Mouse (Mus musculus) kidney, adult 2 months (tissue): Measurements from ENCODE around the gene Rnf111. TPM values are rescaled to one million over a fixed set of nuclear protein-coding genes. Genes with fewer than 3 reads are reported as not detected.

ENCODE experiments used
- DNase-seq: peaks from one replicate; pipeline ENCODE4 v3.0.0; 2021
- H3K27ac ChIP-seq: fragments of 200-500 bp; 2 replicates; pipeline ENCODE4 v1.5.1; 2012; ENCODE audit warnings: low read depth, low read length, control low read depth, inconsistent platforms; ENCODE audit not compliant: insufficient read depth
- H3K27me3 ChIP-seq: fragments of 200-500 bp; replicated peaks from 2 replicates; pipeline ENCODE4 v1.6.1; 2012; ENCODE audit warnings: mild to moderate bottlenecking, moderate library complexity, low read length, inconsistent platforms; ENCODE audit not compliant: control insufficient read depth, insufficient read depth
- H3K36me3 ChIP-seq: fragments of 200-500 bp; 2 replicates; pipeline ENCODE4 v1.6.1; 2012; ENCODE audit warnings: mild to moderate bottlenecking, moderate library complexity, low read length, inconsistent platforms; ENCODE audit not compliant: control insufficient read depth, insufficient read depth
- H3K4me1 ChIP-seq: fragments of 200-500 bp; 2 replicates; pipeline ENCODE4 v1.6.1; 2011; ENCODE audit warnings: low read length; ENCODE audit not compliant: control insufficient read depth, insufficient read depth
- H3K4me3 ChIP-seq: fragments of 200-500 bp; 2 replicates; pipeline ENCODE4 v1.5.1; 2011; ENCODE audit warnings: mild to moderate bottlenecking, low read depth, low read length, control low read depth; ENCODE audit not compliant: insufficient read depth
- CTCF ChIP-seq: fragments of 200-500 bp; conservative IDR thresholded peaks from 2 replicates; pipeline ENCODE4 v1.5.1; 2011; ENCODE audit warnings: low read depth, mild to moderate bottlenecking, control low read depth, low read length, moderate library complexity, mixed read lengths; ENCODE audit not compliant: insufficient read depth, insufficient read length
- POLR2A ChIP-seq: fragments of 200-500 bp; IDR thresholded peaks from one replicate; pipeline ENCODE4 v1.6.1; 2011; ENCODE audit warnings: low read depth, low read length, control low read depth
- WGBS: fragments of 180-500 bp; shearing (Covaris S2); methylation state at CpG from one replicate; pipeline ENCODE4 v1.1.7; 2018; 5-methylcytosine and 5-hydroxymethylcytosine counted together
- polyA plus RNA-seq: library from polyadenylated mRNA; depleted of rRNA; stranded (reverse); fragments of >200 nt; gene quantifications from 2 replicates; pipeline ENCODE4 v1.2.3, GENCODE M21; 2012

The Rnf111 gene
- polyA plus RNA-seq, 1 experiment = 30.6 TPM

GRCm38 (mm10) chr9:70391042-70391441 lies 112.5 kb downstream of the Rnf111 start:
- no peak overlapping the region for H3K27ac ChIP-seq
- no peaks in the 10 kb centered on the region for H3K27me3 ChIP-seq
- no peaks in the 10 kb centered on the region for H3K36me3 ChIP-seq
- no peaks in the 10 kb centered on the region for H3K4me1 ChIP-seq
- WGBS = 96% methylated on average over 5 of the region's 5 CpGs
- no peak overlapping the region for H3K4me3 ChIP-seq
- TF ChIP-seq POLR2A = no peak
- TF ChIP-seq CTCF = no peak
- no peak for DNase-seq

GRCm38 (mm10) chr9:70389548-70389947 lies 114.0 kb downstream of the Rnf111 start:
- H3K4me1 ChIP-seq = no peaks in the 10 kb centered on the region
- H3K4me3 ChIP-seq = no peak overlapping the region
- H3K27me3 ChIP-seq = no peaks in the 10 kb centered on the region
- no peaks in the 10 kb centered on the region for H3K36me3 ChIP-seq
- TF ChIP-seq CTCF (no peak), POLR2A (no peak)
- no peak overlapping the region for H3K27ac ChIP-seq
- 82% methylated on average over 3 of the region's 3 CpGs for WGBS
- DNase-seq = no peak

- WGBS = 91% methylated on average over 4 of the region's 4 CpGs
- Histone ChIP-seq H3K4me3 (no peak overlapping the region), H3K4me1 (no peaks in the 10 kb centered on the region), H3K27ac (no peak overlapping the region), H3K36me3 (no peaks in the 10 kb centered on the region), H3K27me3 (no peaks in the 10 kb centered on the region)
- no peak for TF ChIP-seq CTCF
- TF ChIP-seq POLR2A = no peak
- DNase-seq = no peak
These were observed 116.0 kb downstream of the Rnf111 start for GRCm38 (mm10) chr9:70387410-70388119.

GRCm38 (mm10) chr9:70384958-70385728 lies 118.4 kb downstream of the Rnf111 start:
- DNase-seq = no peak
- H3K27ac ChIP-seq = no peak overlapping the region
- no peaks in the 10 kb centered on the region for H3K27me3 ChIP-seq
- H3K4me1 ChIP-seq = no peaks in the 10 kb centered on the region
- 73% methylated on average over 18 of the region's 18 CpGs for WGBS
- TF ChIP-seq POLR2A (no peak), CTCF (no peak)
- no peak overlapping the region for H3K4me3 ChIP-seq
- no peaks in the 10 kb centered on the region for H3K36me3 ChIP-seq

GRCm38 (mm10) chr9:70384494-70384893 lies 119.0 kb downstream of the Rnf111 start:
- no peaks in the 10 kb centered on the region for H3K4me1 ChIP-seq
- TF ChIP-seq CTCF = no peak
- TF ChIP-seq POLR2A = no peak
- H3K27ac ChIP-seq = no peak overlapping the region
- no peaks in the 10 kb centered on the region for H3K27me3 ChIP-seq
- no peak for DNase-seq
- H3K36me3 ChIP-seq = no peaks in the 10 kb centered on the region
- 90% methylated on average over 4 of the region's 4 CpGs for WGBS
- no peak overlapping the region for H3K4me3 ChIP-seq

- H3K4me3 ChIP-seq = no peak overlapping the region
- 70% methylated on average over 10 of the region's 10 CpGs for WGBS
- H3K27me3 ChIP-seq = no peaks in the 10 kb centered on the region
- no peak for DNase-seq
- no peaks in the 10 kb centered on the region for H3K36me3 ChIP-seq
- no peak overlapping the region for H3K27ac ChIP-seq
- TF ChIP-seq CTCF (no peak), POLR2A (no peak)
- H3K4me1 ChIP-seq = no peaks in the 10 kb centered on the region
These were observed 119.8 kb downstream of the Rnf111 start for GRCm38 (mm10) chr9:70383750-70384149.

- TF ChIP-seq CTCF (no peak), POLR2A (no peak)
- no peak for DNase-seq
- no peaks in the 10 kb centered on the region for H3K27me3 ChIP-seq
- H3K36me3 ChIP-seq = peaks cover 5% of the 10 kb centered on the region; the same call in 1 of the 2 replicates
- 72% methylated on average over 12 of the region's 12 CpGs for WGBS
- no peaks in the 10 kb centered on the region for H3K4me1 ChIP-seq
- H3K27ac ChIP-seq = no peak overlapping the region
- no peak overlapping the region for H3K4me3 ChIP-seq
These were observed 121.4 kb downstream of the Rnf111 start for GRCm38 (mm10) chr9:70382091-70382490.
